Mouse (Mus musculus): ENCODE measurements at regions not wholly inside any gene's neighbourhood (a gene's known extent, or its start where the extent isn't known, plus 50 kb on each side); places are given as distances from the start of the nearest gene placed in this dataset.

DNA sequence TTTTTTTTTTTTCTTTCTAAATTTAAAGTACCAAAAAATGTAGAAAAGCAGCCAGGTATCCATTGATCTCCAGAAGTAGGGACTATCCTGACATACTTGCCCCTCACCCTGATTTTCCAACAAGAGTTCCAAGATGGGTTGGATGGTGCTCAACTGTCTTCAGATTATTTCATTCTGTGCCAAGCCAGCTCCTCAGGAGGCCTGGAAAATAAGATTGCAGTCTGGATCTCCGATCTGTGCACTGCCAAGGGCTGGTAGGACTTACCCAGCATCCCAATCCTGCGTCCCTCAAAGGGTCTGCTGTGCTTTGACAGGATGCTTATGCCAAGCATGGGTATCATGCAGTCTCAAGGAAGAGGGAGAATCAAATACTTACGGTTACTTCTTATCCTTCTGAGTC lies 517.8 kb upstream of the Tnp1 start:
- no peak overlapping the region for H3K4me3 ChIP-seq (ENCODE audit: insufficient read depth, low read depth, low read length)
- no peak overlapping the region for H3K27ac ChIP-seq (replicated peaks; ENCODE audit: low read depth, low read length)
- peaks cover 2% of the 10 kb centered on the region; the same call in 1 of the 2 replicates for H3K4me1 ChIP-seq (ENCODE audit: control insufficient read depth, insufficient read depth, insufficient read length, low read length)

- Histone ChIP-seq H3K27ac (replicated peaks; ENCODE audit: low read depth, low read length) (no peak overlapping the region), H3K4me3 (ENCODE audit: insufficient read depth, low read depth, low read length) (no peak overlapping the region), H3K4me1 (ENCODE audit: control insufficient read depth, insufficient read depth, insufficient read length, low read length) (peaks cover 2% of the 10 kb centered on the region; the same call in 1 of the 2 replicates)
Observed at GRCm38 (mm10) chr1:73532316-73532715, 516.6 kb upstream of the Tnp1 start.

DNA sequence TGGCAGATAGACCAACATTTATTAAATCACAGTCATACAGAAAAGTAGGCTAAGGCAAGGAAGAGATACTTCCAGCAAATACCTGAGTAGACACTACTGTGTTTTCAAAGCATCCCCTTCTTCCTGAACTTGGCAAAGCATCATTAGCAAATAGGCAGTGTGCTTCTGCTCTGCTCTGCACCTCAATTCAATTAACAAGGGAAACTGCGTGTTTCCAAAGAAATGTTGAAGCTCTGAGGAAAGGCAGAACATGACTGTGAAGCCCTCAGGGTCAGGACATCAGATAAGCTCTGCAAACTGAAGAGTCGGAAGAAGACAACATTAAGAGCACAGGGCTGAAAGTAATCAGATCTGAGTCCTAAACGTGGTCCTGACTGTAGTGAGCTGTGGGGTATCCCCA lies 516.1 kb upstream of the Tnp1 start:
- H3K27ac ChIP-seq (replicated peaks; ENCODE audit: low read depth, low read length), result no peak overlapping the region
- H3K4me3 ChIP-seq (ENCODE audit: insufficient read depth, low read depth, low read length), result no peak overlapping the region
- H3K4me1 ChIP-seq (ENCODE audit: control insufficient read depth, insufficient read depth, insufficient read length, low read length), result peaks cover 2% of the 10 kb centered on the region; the same call in 1 of the 2 replicates

GRCm38 (mm10) chr1:73530326-73530725 lies 514.6 kb upstream of the Tnp1 start:
- no peak overlapping the region for H3K27ac ChIP-seq (replicated peaks; ENCODE audit: low read depth, low read length)
- no peak overlapping the region for H3K4me3 ChIP-seq (ENCODE audit: insufficient read depth, low read depth, low read length)
- peaks cover 2% of the 10 kb centered on the region; the same call in 1 of the 2 replicates for H3K4me1 ChIP-seq (ENCODE audit: control insufficient read depth, insufficient read depth, insufficient read length, low read length)

GRCm38 (mm10) chr1:73528623-73529022 lies 512.9 kb upstream of the Tnp1 start:
- peaks cover 2% of the 10 kb centered on the region; the same call in 1 of the 2 replicates for H3K4me1 ChIP-seq (ENCODE audit: control insufficient read depth, insufficient read depth, insufficient read length, low read length)
- no peak overlapping the region for H3K27ac ChIP-seq (replicated peaks; ENCODE audit: low read depth, low read length)

GRCm38 (mm10) chr1:73516441-73516840 lies 500.7 kb upstream of the Tnp1 start:
- Histone ChIP-seq H3K4me1 (ENCODE audit: control insufficient read depth, insufficient read depth, insufficient read length, low read length) (peaks cover 5% of the 10 kb centered on the region; the same call in 1 of the 2 replicates), H3K4me3 (ENCODE audit: insufficient read depth, low read depth, low read length) (no peak overlapping the region), H3K27ac (replicated peaks; ENCODE audit: low read depth, low read length) (no peak overlapping the region)

More at GRCm38 (mm10) chr1:73528623-73529022, 512.9 kb upstream of the Tnp1 start:
- H3K4me3 ChIP-seq (ENCODE audit: insufficient read depth, low read depth, low read length), result no peak overlapping the region

DNA sequence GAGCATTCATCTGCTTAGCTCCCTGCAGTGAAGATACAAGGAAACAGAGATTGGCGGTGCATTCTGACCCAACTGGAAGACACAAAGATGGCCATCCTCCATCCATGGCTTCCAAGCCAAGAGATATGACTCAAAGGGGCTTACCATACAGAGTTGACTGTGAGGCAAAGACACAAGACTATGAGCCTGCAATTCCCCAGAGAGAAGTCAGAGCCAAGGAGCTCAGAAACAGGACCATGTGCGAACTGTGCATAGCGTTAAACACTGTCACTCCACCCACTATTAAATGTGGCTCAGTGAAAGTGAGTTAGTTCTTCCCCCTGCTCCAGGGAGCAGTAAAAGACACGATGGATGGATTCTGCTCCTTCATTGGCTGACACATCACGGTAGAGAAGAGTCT lies 500.1 kb upstream of the Tnp1 start:
- H3K4me3 ChIP-seq (ENCODE audit: insufficient read depth, low read depth, low read length), result no peak overlapping the region
- H3K27ac ChIP-seq (replicated peaks; ENCODE audit: low read depth, low read length), result no peak overlapping the region
- H3K4me1 ChIP-seq (ENCODE audit: control insufficient read depth, insufficient read depth, insufficient read length, low read length), result peaks cover 5% of the 10 kb centered on the region; the same call in 1 of the 2 replicates

DNA sequence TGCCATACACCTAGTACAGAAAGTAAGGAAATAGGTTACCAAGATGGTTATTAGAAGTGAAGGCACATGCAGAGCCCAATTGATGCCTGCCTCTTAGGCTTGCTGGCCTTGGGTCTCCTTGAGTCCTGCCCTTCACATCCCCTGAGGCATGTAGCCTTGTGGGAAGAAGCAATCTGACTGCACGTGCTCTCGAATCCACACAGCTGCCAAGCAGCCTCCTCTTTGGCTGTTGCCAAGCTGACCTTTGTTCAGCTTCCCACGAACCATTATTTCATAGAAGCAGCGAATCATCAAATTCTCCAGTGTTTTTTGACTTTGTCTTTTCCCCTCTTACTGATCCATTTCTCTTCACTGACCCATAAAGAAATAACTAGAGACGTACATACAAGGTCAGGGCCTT lies 498.1 kb upstream of the Tnp1 start:
- Histone ChIP-seq H3K4me1 (ENCODE audit: control insufficient read depth, insufficient read depth, insufficient read length, low read length) (peaks cover 5% of the 10 kb centered on the region; the same call in 1 of the 2 replicates), H3K27ac (replicated peaks; ENCODE audit: low read depth, low read length) (no peak overlapping the region), H3K4me3 (ENCODE audit: insufficient read depth, low read depth, low read length) (no peak overlapping the region)

DNA sequence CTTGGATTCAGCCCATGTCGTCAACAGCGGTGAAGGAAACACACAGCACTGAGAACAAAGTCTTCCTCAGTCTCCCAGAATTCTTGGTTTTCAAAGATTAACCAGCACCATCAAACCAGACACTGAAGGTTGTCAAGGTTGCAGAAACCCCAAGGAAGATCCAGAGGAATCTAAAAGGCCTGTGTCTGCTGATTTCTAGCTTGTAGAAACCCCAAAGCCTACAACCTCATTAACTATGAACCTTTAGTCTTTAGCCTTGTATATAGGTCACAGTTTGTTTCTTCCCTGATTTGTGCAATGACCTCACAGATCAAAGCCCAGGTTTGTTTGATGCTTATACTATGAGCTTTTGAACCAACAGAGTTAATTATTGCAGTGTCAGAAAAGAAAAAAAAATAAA lies 497.1 kb upstream of the Tnp1 start:
- Histone ChIP-seq H3K27ac (replicated peaks; ENCODE audit: low read depth, low read length) (no peak overlapping the region), H3K4me3 (ENCODE audit: insufficient read depth, low read depth, low read length) (no peak overlapping the region), H3K4me1 (ENCODE audit: control insufficient read depth, insufficient read depth, insufficient read length, low read length) (peaks cover 5% of the 10 kb centered on the region; the same call in 1 of the 2 replicates)

- H3K4me1 ChIP-seq (ENCODE audit: control insufficient read depth, insufficient read depth, insufficient read length, low read length), result peaks cover 3% of the 10 kb centered on the region; the same call in 1 of the 2 replicates
- no peak overlapping the region for H3K4me3 ChIP-seq (ENCODE audit: insufficient read depth, low read depth, low read length)
- H3K27ac ChIP-seq (replicated peaks; ENCODE audit: low read depth, low read length), result no peak overlapping the region
Observed at GRCm38 (mm10) chr1:73507071-73507754, 491.5 kb upstream of the Tnp1 start.

- H3K4me1 ChIP-seq (ENCODE audit: control insufficient read depth, insufficient read depth, insufficient read length, low read length), result peaks cover 3% of the 10 kb centered on the region; the same call in 1 of the 2 replicates
Observed at GRCm38 (mm10) chr1:73503611-73504010, 487.9 kb upstream of the Tnp1 start.

DNA sequence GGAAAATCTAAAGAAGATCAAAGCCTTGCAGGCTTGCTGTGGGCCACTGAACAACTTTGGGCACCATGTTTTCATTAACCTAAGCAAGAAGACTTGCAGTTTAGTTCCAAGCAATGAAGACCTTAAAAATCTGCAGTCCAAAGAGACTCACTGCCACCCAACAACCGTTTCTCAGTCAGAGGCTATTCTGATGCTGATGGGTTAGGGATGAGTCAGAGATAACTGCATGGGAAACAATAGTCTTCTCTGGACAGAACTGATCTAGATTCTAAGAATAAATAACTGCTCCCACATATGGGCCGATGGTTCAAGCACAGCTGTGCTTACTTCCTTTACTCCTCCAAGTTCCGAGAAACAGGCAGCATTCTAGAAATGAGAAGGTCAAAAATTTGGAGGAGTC lies 485.0 kb upstream of the Tnp1 start:
- H3K4me3 ChIP-seq (ENCODE audit: insufficient read depth, low read depth, low read length), result no peak overlapping the region
- H3K4me1 ChIP-seq (ENCODE audit: control insufficient read depth, insufficient read depth, insufficient read length, low read length), result no peaks in the 10 kb centered on the region
- H3K27ac ChIP-seq (replicated peaks; ENCODE audit: low read depth, low read length), result no peak overlapping the region

More at GRCm38 (mm10) chr1:73503611-73504010, 487.9 kb upstream of the Tnp1 start:
- Histone ChIP-seq H3K27ac (replicated peaks; ENCODE audit: low read depth, low read length) (no peak overlapping the region), H3K4me3 (ENCODE audit: insufficient read depth, low read depth, low read length) (no peak overlapping the region)

GRCm38 (mm10) chr1:73495971-73496749 lies 480.5 kb upstream of the Tnp1 start:
- no peak overlapping the region for H3K4me3 ChIP-seq (ENCODE audit: insufficient read depth, low read depth, low read length)
- H3K27ac ChIP-seq (replicated peaks; ENCODE audit: low read depth, low read length), result no peak overlapping the region
- H3K4me1 ChIP-seq (ENCODE audit: control insufficient read depth, insufficient read depth, insufficient read length, low read length), result no peaks in the 10 kb centered on the region

- Histone ChIP-seq H3K27ac (replicated peaks; ENCODE audit: low read depth, low read length) (no peak overlapping the region), H3K4me1 (ENCODE audit: control insufficient read depth, insufficient read depth, insufficient read length, low read length) (no peaks in the 10 kb centered on the region), H3K4me3 (ENCODE audit: insufficient read depth, low read depth, low read length) (no peak overlapping the region)
Observed at GRCm38 (mm10) chr1:73481956-73482355, 466.2 kb upstream of the Tnp1 start.

DNA sequence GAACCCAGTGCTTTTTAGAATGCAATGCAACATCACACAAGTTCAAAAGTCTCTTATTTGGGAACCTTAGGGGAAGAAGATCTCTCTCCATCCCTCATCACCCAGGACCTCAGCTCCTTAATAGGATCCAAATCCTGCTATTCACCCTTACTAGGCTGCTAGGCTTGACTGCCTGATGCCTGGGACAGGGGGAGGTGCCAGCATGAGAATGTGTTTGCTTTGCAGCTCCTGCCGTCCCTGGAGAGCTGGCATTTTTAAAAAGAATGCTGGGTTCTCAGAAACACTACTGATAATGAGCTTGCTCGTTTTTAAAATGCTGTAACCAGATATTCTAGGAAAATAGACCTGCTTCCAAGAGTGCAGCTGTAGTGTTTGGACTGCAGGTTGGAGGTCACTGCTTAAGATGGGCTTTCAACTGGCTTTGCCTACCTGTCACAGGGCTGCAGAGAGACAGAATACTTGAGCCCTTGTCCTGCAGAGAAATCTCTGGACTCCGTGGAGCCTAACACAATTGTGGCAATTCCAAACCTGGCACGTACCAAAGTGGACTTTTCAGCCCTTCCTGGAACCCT lies 463.7 kb upstream of the Tnp1 start:
- H3K27ac ChIP-seq (replicated peaks; ENCODE audit: low read depth, low read length), result no peak overlapping the region
- no peaks in the 10 kb centered on the region for H3K4me1 ChIP-seq (ENCODE audit: control insufficient read depth, insufficient read depth, insufficient read length, low read length)
- no peak overlapping the region for H3K4me3 ChIP-seq (ENCODE audit: insufficient read depth, low read depth, low read length)

Data from brown adipose tissue, adult 24 weeks (tissue).